Mouse (Mus musculus): ENCODE measurements around the gene Lcp1. TPM values are rescaled to one million over a fixed set of nuclear protein-coding genes. Genes with fewer than 3 reads are reported as not detected.
A peak's percentile ranks its signal among the peaks of the same experiment; 100 is the strongest.
"Not testable (repeated sequence)": the region's sequence is repeated elsewhere in the genome, so short reads cannot be mapped to it uniquely, and the experiment has no call there.

Lcp1 gene
- polyA plus RNA-seq (2016; fragmentation: Nextera tagmentation; extraction: Ambion mirVana), result 36.1 and 37.2 TPM in 2 replicates

GRCm38 (mm10) chr14:75130501-75131318 is at the start of gene Lcp1, which contains the start of gene Lrrc63:
TSS of gene Lcp1 (plus strand) at chr14:75131101.
TSS of gene Lrrc63 (minus strand) at chr14:75130881.
- ATAC-seq (ENCODE audit: insufficient number of reproducible peaks, low FRiP score), result peak; percentile 97
- Histone ChIP-seq H3K9me3 (replicated peaks) (no peaks in the 10 kb centered on the region), H3K27ac (ENCODE audit: poor library complexity, severe bottlenecking) (peak within 1 kb of the TSS; percentile 16; the same call in 1 of the 2 replicates), H3K4me1 (replicated peaks) (no peaks in the 10 kb centered on the region), H3K9ac (peak within 1 kb of the TSS; percentile 64), H3K4me2 (peak within 1 kb of the TSS; percentile 91), H3K27me3 (replicated peaks) (no peaks in the 10 kb centered on the region), H3K4me3 (peak within 1 kb of the TSS; percentile 58), H3K36me3 (no peaks in the 10 kb centered on the region)
- 1% methylated on average over 40 of the region's 42 CpGs for WGBS

GRCm38 (mm10) chr14:75102956-75103355 is 27.9 kb upstream of the Lcp1 start:
- Histone ChIP-seq H3K4me3 (no peak overlapping the region), H3K36me3 (no peaks in the 10 kb centered on the region), H3K27ac (ENCODE audit: poor library complexity, severe bottlenecking) (no peak overlapping the region), H3K9me3 (replicated peaks) (no peaks in the 10 kb centered on the region), H3K4me2 (no peak overlapping the region), H3K4me1 (replicated peaks) (no peaks in the 10 kb centered on the region), H3K9ac (no peak overlapping the region), H3K27me3 (replicated peaks) (no peaks in the 10 kb centered on the region)
- 76% methylated on average over 5 of the region's 5 CpGs for WGBS
- ATAC-seq (ENCODE audit: insufficient number of reproducible peaks, low FRiP score), result no peak

- ATAC-seq (ENCODE audit: insufficient number of reproducible peaks, low FRiP score), result no peak
- Histone ChIP-seq H3K9me3 (replicated peaks) (no peaks in the 10 kb centered on the region), H3K4me2 (no peak overlapping the region), H3K9ac (no peak overlapping the region), H3K4me1 (replicated peaks) (no peaks in the 10 kb centered on the region), H3K27ac (ENCODE audit: poor library complexity, severe bottlenecking) (no peak overlapping the region), H3K36me3 (no peaks in the 10 kb centered on the region), H3K4me3 (no peak overlapping the region), H3K27me3 (replicated peaks) (no peaks in the 10 kb centered on the region)
- WGBS, result 81% methylated on average over 8 of the region's 8 CpGs
Observed at GRCm38 (mm10) chr14:75121658-75122057, 9.2 kb upstream of the Lcp1 start.

GRCm38 (mm10) chr14:75131324-75131935 is 529 bp downstream of the Lcp1 start:
- no peak for ATAC-seq (ENCODE audit: insufficient number of reproducible peaks, low FRiP score)
- H3K4me3 ChIP-seq, result peak overlapping the region; percentile 58
- H3K9ac ChIP-seq, result peak overlapping the region; percentile 64; the same call in 1 of the 2 replicates
- no peaks in the 10 kb centered on the region for H3K9me3 ChIP-seq (replicated peaks)
- H3K27me3 ChIP-seq (replicated peaks), result no peaks in the 10 kb centered on the region
- WGBS, result 4% methylated on average over 12 of the region's 12 CpGs
- no peaks in the 10 kb centered on the region for H3K36me3 ChIP-seq
- peak overlapping the region; percentile 91 for H3K4me2 ChIP-seq
- H3K4me1 ChIP-seq (replicated peaks), result no peaks in the 10 kb centered on the region
- H3K27ac ChIP-seq (ENCODE audit: poor library complexity, severe bottlenecking), result no peak overlapping the region

- Histone ChIP-seq H3K9ac (peak overlapping the region; percentile 31; the same call in 1 of the 2 replicates), H3K9me3 (replicated peaks) (no peaks in the 10 kb centered on the region), H3K36me3 (no peaks in the 10 kb centered on the region), H3K4me1 (replicated peaks) (peaks cover 10% of the 10 kb centered on the region), H3K27ac (ENCODE audit: poor library complexity, severe bottlenecking) (peak overlapping the region; percentile 13; the same call in 1 of the 2 replicates), H3K4me3 (peak overlapping the region; percentile 18; the same call in 1 of the 2 replicates), H3K27me3 (replicated peaks) (peaks cover 4% of the 10 kb centered on the region; the same call in 1 of the 2 replicates), H3K4me2 (peak overlapping the region; percentile 47)
- WGBS, result 54% methylated on average over 25 of the region's 25 CpGs
- ATAC-seq (ENCODE audit: insufficient number of reproducible peaks, low FRiP score), result no peak
Observed at GRCm38 (mm10) chr14:75136119-75136966, 5.4 kb downstream of the Lcp1 start.

GRCm38 (mm10) chr14:75138503-75138902 is 7.6 kb downstream of the Lcp1 start:
- peak overlapping the region; percentile 37; the same call in 1 of the 2 replicates for H3K27ac ChIP-seq (ENCODE audit: poor library complexity, severe bottlenecking)
- 16% methylated on average over 10 of the region's 10 CpGs for WGBS
- H3K9ac ChIP-seq, result no peak overlapping the region

GRCm38 (mm10) chr14:75139225-75139624 is 8.3 kb downstream of the Lcp1 start:
- no peak overlapping the region for H3K4me3 ChIP-seq
- no peaks in the 10 kb centered on the region for H3K36me3 ChIP-seq
- no peak overlapping the region for H3K4me2 ChIP-seq
- ATAC-seq (ENCODE audit: insufficient number of reproducible peaks, low FRiP score), result no peak
- no peak overlapping the region for H3K9ac ChIP-seq
- 70% methylated on average over 2 of the region's 2 CpGs for WGBS
- peaks cover 10% of the 10 kb centered on the region for H3K4me1 ChIP-seq (replicated peaks)
- H3K9me3 ChIP-seq (replicated peaks), result no peaks in the 10 kb centered on the region
- no peak overlapping the region; the same call in 1 of the 2 replicates for H3K27ac ChIP-seq (ENCODE audit: poor library complexity, severe bottlenecking)
- H3K27me3 ChIP-seq (replicated peaks), result peaks cover 4% of the 10 kb centered on the region; the same call in 1 of the 2 replicates

More at GRCm38 (mm10) chr14:75138503-75138902, 7.6 kb downstream of the Lcp1 start:
- no peaks in the 10 kb centered on the region for H3K9me3 ChIP-seq (replicated peaks)
- H3K4me1 ChIP-seq (replicated peaks), result peaks cover 10% of the 10 kb centered on the region
- peak overlapping the region; percentile 3; the same call in 1 of the 2 replicates for H3K4me2 ChIP-seq
- H3K4me3 ChIP-seq, result no peak overlapping the region
- H3K27me3 ChIP-seq (replicated peaks), result peaks cover 4% of the 10 kb centered on the region; the same call in 1 of the 2 replicates
- H3K36me3 ChIP-seq, result no peaks in the 10 kb centered on the region
- peak; percentile 92 for ATAC-seq (ENCODE audit: insufficient number of reproducible peaks, low FRiP score)

GRCm38 (mm10) chr14:75147706-75148105 is 16.8 kb downstream of the Lcp1 start:
- not testable (repeated sequence) for H3K4me1 ChIP-seq (replicated peaks); H3K9me3 ChIP-seq (replicated peaks); H3K4me2 ChIP-seq; H3K9ac ChIP-seq; H3K36me3 ChIP-seq; H3K27ac ChIP-seq (ENCODE audit: poor library complexity, severe bottlenecking); ATAC-seq (ENCODE audit: insufficient number of reproducible peaks, low FRiP score); H3K4me3 ChIP-seq; H3K27me3 ChIP-seq (replicated peaks)
- 67% methylated on average over 2 of the region's 2 CpGs for WGBS

- Histone ChIP-seq H3K4me1 (replicated peaks) (peaks cover 4% of the 10 kb centered on the region; the same call in 1 of the 2 replicates), H3K4me2 (no peak overlapping the region), H3K27ac (ENCODE audit: poor library complexity, severe bottlenecking) (no peak overlapping the region), H3K27me3 (replicated peaks) (no peaks in the 10 kb centered on the region), H3K4me3 (no peak overlapping the region), H3K36me3 (no peaks in the 10 kb centered on the region), H3K9me3 (replicated peaks) (no peaks in the 10 kb centered on the region), H3K9ac (no peak overlapping the region)
- WGBS, result 51% methylated on average over 9 of the region's 9 CpGs
- no peak for ATAC-seq (ENCODE audit: insufficient number of reproducible peaks, low FRiP score)
Observed at GRCm38 (mm10) chr14:75148229-75148628, 17.3 kb downstream of the Lcp1 start.

- Histone ChIP-seq H3K36me3 (no peaks in the 10 kb centered on the region), H3K27me3 (replicated peaks) (no peaks in the 10 kb centered on the region), H3K4me1 (replicated peaks) (peaks cover 4% of the 10 kb centered on the region; the same call in 1 of the 2 replicates), H3K4me2 (no peak overlapping the region), H3K9ac (no peak overlapping the region), H3K27ac (ENCODE audit: poor library complexity, severe bottlenecking) (no peak overlapping the region), H3K9me3 (replicated peaks) (no peaks in the 10 kb centered on the region), H3K4me3 (no peak overlapping the region)
- WGBS, result 47% methylated on average over 2 of the region's 2 CpGs
- no peak for ATAC-seq (ENCODE audit: insufficient number of reproducible peaks, low FRiP score)
Observed at GRCm38 (mm10) chr14:75150653-75151052, 19.8 kb downstream of the Lcp1 start.
